Mouse (Mus musculus): ENCODE measurements around the gene Rpap2.

- TF ChIP-seq CTCF (IDR thresholded peaks at IDR 0.05) (no peak), EP300 (IDR thresholded peaks at IDR 0.05) (no peak)
Measured at GRCm38 (mm10) chr5:107695019-107695418, 97.8 kb downstream of the Rpap2 start.
